ENCODE assay signal across 32 mouse cellular contexts in the genomic region with DNA sequence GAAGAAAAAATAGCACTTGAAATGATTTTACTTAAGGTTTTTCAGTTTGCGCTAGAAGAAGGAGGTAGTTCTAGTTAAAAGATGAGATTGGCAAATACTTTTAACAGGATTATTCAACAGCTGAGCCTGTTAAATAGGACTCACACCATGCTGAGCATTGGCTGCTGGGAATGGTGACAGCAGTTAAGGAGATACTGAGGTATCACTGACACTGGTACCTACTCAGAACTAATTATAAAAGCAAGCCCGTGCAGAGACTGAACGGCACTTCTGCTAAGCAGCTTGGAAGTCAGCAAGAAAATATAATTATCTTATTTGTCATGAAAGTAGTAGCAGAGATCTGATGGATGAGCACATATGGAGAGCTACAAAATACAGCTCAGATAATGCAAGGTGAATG.
A peak's percentile ranks its signal among the peaks of the same experiment; 100 is the strongest.
DNase-seq lines count a peak whose midpoint lies in the region; ATAC-seq and TF ChIP-seq lines count a peak whose summit lies in the region.
"Had no signal": no experiment of that assay in that cellular context is flagged by ENCODE, and none has a peak within 500 bp of the region (broad histone marks: within the 10 kb centered on the region; RNA-seq: fewer than 3 reads in every experiment).

No protein-coding gene starts in this region.

- H3K27ac ChIP-seq in forebrain, postnatal 0 days (ENCODE audit: low read depth, low read length): no peak overlapping the region
- no peak overlapping the region for H3K27ac ChIP-seq in forebrain, embryonic 15.5 days (replicated peaks)
- no peak overlapping the region for H3K27ac ChIP-seq in hindbrain, postnatal 0 days
- H3K27ac ChIP-seq in hindbrain, embryonic 11.5 days (ENCODE audit: low read depth, low read length): no peak overlapping the region
- no peak overlapping the region for H3K27ac ChIP-seq in midbrain, postnatal 0 days (ENCODE audit: low read depth, low read length)
- no peak overlapping the region for H3K27ac ChIP-seq in midbrain, embryonic 10.5 days (replicated peaks)
- H3K27ac ChIP-seq in intestine, embryonic 15.5 days: no peak overlapping the region
- H3K27ac ChIP-seq: embryonic facial prominence, embryonic 10.5 days; embryonic facial prominence, embryonic 13.5 days; forebrain, embryonic 13.5 days; heart, adult 2 months; heart, embryonic 10.5 days; heart, embryonic 13.5 days; hindbrain, embryonic 15.5 days had no signal

- H3K9ac ChIP-seq in forebrain, postnatal 0 days: no peak overlapping the region
- no peak overlapping the region for H3K9ac ChIP-seq in forebrain, embryonic 15.5 days (replicated peaks)
- no peak overlapping the region for H3K9ac ChIP-seq in hindbrain, postnatal 0 days (replicated peaks; ENCODE audit: low read length)
- H3K9ac ChIP-seq in hindbrain, embryonic 11.5 days (ENCODE audit: low read depth, low read length): no peak overlapping the region
- H3K9ac ChIP-seq in midbrain, postnatal 0 days (replicated peaks; ENCODE audit: low read length, poor library complexity, severe bottlenecking): no peak overlapping the region
- H3K9ac ChIP-seq in intestine, embryonic 15.5 days: no peak overlapping the region
- H3K9ac ChIP-seq: embryonic facial prominence, embryonic 13.5 days; forebrain, embryonic 13.5 days; heart, embryonic 13.5 days; hindbrain, embryonic 15.5 days had no signal

- no peaks in the 10 kb centered on the region for H3K36me3 ChIP-seq in forebrain, postnatal 0 days (ENCODE audit: insufficient read depth)
- no peaks in the 10 kb centered on the region for H3K36me3 ChIP-seq in forebrain, embryonic 15.5 days
- no peaks in the 10 kb centered on the region for H3K36me3 ChIP-seq in hindbrain, postnatal 0 days (ENCODE audit: insufficient read depth, low read length)
- H3K36me3 ChIP-seq in hindbrain, embryonic 11.5 days (ENCODE audit: control insufficient read depth, insufficient read depth, low read length): no peaks in the 10 kb centered on the region
- no peaks in the 10 kb centered on the region for H3K36me3 ChIP-seq in midbrain, postnatal 0 days (ENCODE audit: insufficient read depth, low read length)
- no peaks in the 10 kb centered on the region for H3K36me3 ChIP-seq in midbrain, embryonic 10.5 days
- no peaks in the 10 kb centered on the region for H3K36me3 ChIP-seq in intestine, embryonic 15.5 days
- H3K36me3 ChIP-seq: embryonic facial prominence, embryonic 10.5 days; embryonic facial prominence, embryonic 13.5 days; G1E; heart, embryonic 10.5 days; heart, embryonic 13.5 days; hindbrain, embryonic 15.5 days had no signal

- H3K9me3 ChIP-seq in forebrain, postnatal 0 days (ENCODE audit: low read length): no peaks in the 10 kb centered on the region
- no peaks in the 10 kb centered on the region for H3K9me3 ChIP-seq in forebrain, embryonic 15.5 days
- H3K9me3 ChIP-seq in hindbrain, postnatal 0 days (ENCODE audit: low read length): no peaks in the 10 kb centered on the region
- no peaks in the 10 kb centered on the region for H3K9me3 ChIP-seq in hindbrain, embryonic 11.5 days (ENCODE audit: control insufficient read depth, low read length)
- no peaks in the 10 kb centered on the region for H3K9me3 ChIP-seq in midbrain, postnatal 0 days (ENCODE audit: low read length)
- no peaks in the 10 kb centered on the region for H3K9me3 ChIP-seq in midbrain, embryonic 10.5 days (replicated peaks)
- no peaks in the 10 kb centered on the region for H3K9me3 ChIP-seq in intestine, embryonic 15.5 days
- H3K9me3 ChIP-seq: embryonic facial prominence, embryonic 10.5 days; embryonic facial prominence, embryonic 13.5 days; forebrain, embryonic 13.5 days; G1E; heart, embryonic 10.5 days; heart, embryonic 13.5 days; hindbrain, embryonic 15.5 days had no signal

- TF ChIP-seq CTCF in forebrain, postnatal 0 days (IDR thresholded peaks at IDR 0.05; ENCODE audit: low read depth): no peak
- TF ChIP-seq CTCF in hindbrain, postnatal 0 days (IDR thresholded peaks at IDR 0.05; ENCODE audit: low read depth): no peak
- TF ChIP-seq CTCF in midbrain, postnatal 0 days (IDR thresholded peaks at IDR 0.05): no peak

- no peak for ATAC-seq in forebrain, postnatal 0 days
- no peak for ATAC-seq in forebrain, embryonic 15.5 days (replicated peaks)
- no peak for ATAC-seq in hindbrain, postnatal 0 days
- ATAC-seq in hindbrain, embryonic 11.5 days (ENCODE audit: low FRiP score): no peak
- no peak for ATAC-seq in midbrain, postnatal 0 days (ENCODE audit: low FRiP score)
- no peak for ATAC-seq in intestine, embryonic 15.5 days
- ATAC-seq: forebrain, embryonic 13.5 days; inflammation-experienced regulatory T-cells, adult 6 months; intestine, postnatal 0 days; Patski had no signal

- H3K4me1 ChIP-seq in forebrain, postnatal 0 days (ENCODE audit: insufficient read depth): 0 out of 2 replicates have a peak, but pooled peaks cover 12% of the 10 kb centered on the region
- no peaks in the 10 kb centered on the region for H3K4me1 ChIP-seq in forebrain, embryonic 15.5 days
- no peaks in the 10 kb centered on the region for H3K4me1 ChIP-seq in hindbrain, postnatal 0 days (ENCODE audit: insufficient read depth, low read length)
- H3K4me1 ChIP-seq in hindbrain, embryonic 11.5 days (replicated peaks; ENCODE audit: control insufficient read depth, insufficient read depth, low read length): no peaks in the 10 kb centered on the region
- H3K4me1 ChIP-seq in midbrain, postnatal 0 days (ENCODE audit: insufficient read depth, low read length): 0 out of 2 replicates have a peak, but pooled peaks cover 2% of the 10 kb centered on the region
- no peaks in the 10 kb centered on the region for H3K4me1 ChIP-seq in midbrain, embryonic 10.5 days
- H3K4me1 ChIP-seq in intestine, embryonic 15.5 days (replicated peaks): no peaks in the 10 kb centered on the region
- H3K4me1 ChIP-seq: embryonic facial prominence, embryonic 10.5 days; embryonic facial prominence, embryonic 13.5 days; forebrain, embryonic 13.5 days; heart, embryonic 10.5 days; heart, embryonic 13.5 days; hindbrain, embryonic 15.5 days had no signal

- peak; percentile 13 for DNase-seq in forebrain, postnatal 0 days
- peak; percentile 3 for DNase-seq in hindbrain, postnatal 0 days (ENCODE audit: low spot score)
- no peak for DNase-seq in hindbrain, embryonic 11.5 days (ENCODE audit: low spot score)
- peak; percentile 12 for DNase-seq in midbrain, postnatal 0 days (ENCODE audit: low spot score)
- DNase-seq in midbrain, embryonic 10.5 days (ENCODE audit: low spot score): no peak
- DNase-seq: adrenal gland, postnatal 10 days; adrenal gland, postnatal 36 days; B cell, adult 2 months; cerebellum, adult 11-12 months; cerebellum, adult 8-10 months; cerebellum, postnatal 10 days; cerebellum, postnatal 36 days; embryo, embryonic 11 days; gastrocnemius, postnatal 10 days; gastrocnemius, postnatal 36 days; heart, adult 2 months; heart, postnatal 14 days; heart, postnatal 4 days had no signal

- 46% methylated on average over 3 of the region's 3 CpGs for WGBS in forebrain, postnatal 0 days
- WGBS in forebrain, embryonic 15.5 days: 64% methylated on average over 3 of the region's 3 CpGs
- WGBS in hindbrain, postnatal 0 days: 68% methylated on average over 3 of the region's 3 CpGs
- WGBS in hindbrain, embryonic 11.5 days: 94% methylated on average over 3 of the region's 3 CpGs
- WGBS in midbrain, postnatal 0 days: 46% methylated on average over 3 of the region's 3 CpGs
- 89% methylated on average over 3 of the region's 3 CpGs for WGBS in midbrain, embryonic 10.5 days
- 93% methylated on average over 3 of the region's 3 CpGs for WGBS in intestine, embryonic 15.5 days

- no peaks in the 10 kb centered on the region for H3K27me3 ChIP-seq in forebrain, postnatal 0 days (ENCODE audit: insufficient read depth, low read length)
- H3K27me3 ChIP-seq in forebrain, embryonic 15.5 days: no peaks in the 10 kb centered on the region
- no peaks in the 10 kb centered on the region for H3K27me3 ChIP-seq in hindbrain, postnatal 0 days (ENCODE audit: insufficient read depth, low read length)
- no peaks in the 10 kb centered on the region for H3K27me3 ChIP-seq in hindbrain, embryonic 11.5 days (ENCODE audit: control insufficient read depth, insufficient read depth, low read length)
- no peaks in the 10 kb centered on the region for H3K27me3 ChIP-seq in midbrain, postnatal 0 days (ENCODE audit: insufficient read depth, low read length)
- no peaks in the 10 kb centered on the region for H3K27me3 ChIP-seq in midbrain, embryonic 10.5 days (ENCODE audit: low read depth, poor library complexity, severe bottlenecking)
- no peaks in the 10 kb centered on the region for H3K27me3 ChIP-seq in intestine, embryonic 15.5 days (replicated peaks)
- H3K27me3 ChIP-seq: CH12.LX; embryonic facial prominence, embryonic 13.5 days; forebrain, embryonic 13.5 days; heart, embryonic 13.5 days; hindbrain, embryonic 15.5 days had no signal

- no peak overlapping the region for H3K4me3 ChIP-seq in forebrain, postnatal 0 days (ENCODE audit: low read depth, low read length)
- H3K4me3 ChIP-seq in forebrain, embryonic 15.5 days: no peak overlapping the region
- H3K4me3 ChIP-seq in hindbrain, postnatal 0 days (ENCODE audit: low read length): no peak overlapping the region
- H3K4me3 ChIP-seq in hindbrain, embryonic 11.5 days (ENCODE audit: low read depth, low read length): no peak overlapping the region
- no peak overlapping the region for H3K4me3 ChIP-seq in midbrain, postnatal 0 days (ENCODE audit: low read depth, low read length)
- no peak overlapping the region for H3K4me3 ChIP-seq in midbrain, embryonic 10.5 days
- H3K4me3 ChIP-seq in intestine, embryonic 15.5 days (replicated peaks): no peak overlapping the region
- H3K4me3 ChIP-seq: embryonic facial prominence, embryonic 10.5 days; embryonic facial prominence, embryonic 13.5 days; erythroblast, embryonic 14.5 days; forebrain, embryonic 13.5 days; heart, adult 2 months; heart, embryonic 10.5 days; heart, embryonic 13.5 days; hindbrain, embryonic 15.5 days had no signal

- H3K4me2 ChIP-seq in forebrain, postnatal 0 days (ENCODE audit: low read depth): no peak overlapping the region
- no peak overlapping the region for H3K4me2 ChIP-seq in forebrain, embryonic 15.5 days (replicated peaks)
- no peak overlapping the region for H3K4me2 ChIP-seq in hindbrain, postnatal 0 days (ENCODE audit: low read depth, low read length)
- H3K4me2 ChIP-seq in hindbrain, embryonic 11.5 days (replicated peaks; ENCODE audit: low read depth, low read length): no peak overlapping the region
- no peak overlapping the region for H3K4me2 ChIP-seq in midbrain, postnatal 0 days (ENCODE audit: low read depth, low read length, poor library complexity, severe bottlenecking)
- H3K4me2 ChIP-seq in intestine, embryonic 15.5 days (replicated peaks): no peak overlapping the region
- H3K4me2 ChIP-seq: embryonic facial prominence, embryonic 13.5 days; forebrain, embryonic 13.5 days; heart, embryonic 13.5 days; hindbrain, embryonic 15.5 days had no signal

Comparison
In these comparisons a context has a peak if more than half of its experiments do, and no peak if none do; other contexts are left out.
1. DNase-seq: peak in forebrain, postnatal 0 days (single experiment), hindbrain, postnatal 0 days (single experiment) and midbrain, postnatal 0 days (single experiment); none in hindbrain, embryonic 11.5 days (single experiment) and midbrain, embryonic 10.5 days (single experiment).